Mouse (Mus musculus): ENCODE data around the gene Rsrc1.

- TF ChIP-seq USF1 (IDR thresholded peaks at IDR 0.05; ENCODE audit: low read depth), result no peak
- TF ChIP-seq SRF (IDR thresholded peaks at IDR 0.05; ENCODE audit: control insufficient read depth, insufficient read length, low read depth), result no peak
- no peak for TF ChIP-seq REST (IDR thresholded peaks at IDR 0.05; ENCODE audit: insufficient read depth, insufficient read length)
- no peak for TF ChIP-seq E2F4 (IDR thresholded peaks at IDR 0.05; ENCODE audit: insufficient read depth)
- TF ChIP-seq MAX (IDR thresholded peaks at IDR 0.05; ENCODE audit: low read depth), result no peak
- no peak for TF ChIP-seq MYOD1 (IDR thresholded peaks at IDR 0.05; ENCODE audit: control insufficient read depth in 1 of 3, insufficient read length in 2 of 3, low read depth in 2 of 3)
- no peak for TF ChIP-seq MYOG (IDR thresholded peaks at IDR 0.05; ENCODE audit: control insufficient read depth in 1 of 3, insufficient read depth in 1 of 3, insufficient read length in 2 of 3, low read depth in 2 of 3)
- TF ChIP-seq POLR2A (IDR thresholded peaks at IDR 0.05; ENCODE audit: insufficient read length, low read depth), result no peak
- no peak for TF ChIP-seq TCF12 (IDR thresholded peaks at IDR 0.05; ENCODE audit: insufficient read depth, poor library complexity, severe bottlenecking)
Observed at GRCm38 (mm10) chr3:67322422-67322821, 341.2 kb downstream of the Rsrc1 start.

All from myocyte (in vitro differentiated cells).